Mouse (Mus musculus) lung, adult 2 months (tissue): ENCODE measurements around the gene Phkb.

Experiments
- CTCF ChIP-seq: fragments of 200-500 bp; IDR thresholded peaks from 2 replicates; pipeline ENCODE4 v1.5.1; 2011; ENCODE audit warnings: mild to moderate bottlenecking, low read length, control low read depth; ENCODE audit not compliant: insufficient read depth
- POLR2A ChIP-seq: fragments of 200-500 bp; IDR thresholded peaks from 2 replicates; pipeline ENCODE4 v1.6.1; 2011; ENCODE audit warnings: low read depth, mild to moderate bottlenecking, control low read depth, low read length, borderline replicate concordance; ENCODE audit errors: extremely low read depth

DNA sequence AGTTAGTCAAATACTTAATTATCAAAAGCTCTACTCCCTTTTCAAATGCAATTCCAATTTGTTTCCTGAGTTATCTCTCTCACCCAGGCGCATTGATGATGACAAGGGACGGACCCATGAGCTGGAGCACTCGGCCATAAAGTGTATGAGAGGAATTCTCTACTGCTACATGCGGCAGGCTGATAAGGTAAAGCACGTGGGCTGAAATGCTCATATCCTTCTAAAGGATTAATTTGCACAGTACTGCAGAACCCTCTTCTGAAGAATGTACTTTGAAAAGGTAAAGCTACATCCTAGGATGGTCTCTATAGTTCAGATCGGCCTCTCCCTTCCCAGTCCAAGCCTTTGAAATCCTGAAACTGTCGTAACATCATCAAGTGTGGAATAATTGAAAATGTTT, 38.9 kb downstream of the Phkb start:
- TF ChIP-seq POLR2A, result no peak
- TF ChIP-seq CTCF, result no peak
